Mouse (Mus musculus) C2C12 (cell line): Measurements from ENCODE around the gene Ccl25.

Source experiments
- CEBPB ChIP-seq: IDR thresholded peaks from one replicate; pipeline ENCODE4 v1.6.1; 2011; ENCODE audit warnings: low read depth, mild to moderate bottlenecking, control low read depth, moderate library complexity
- CTCF ChIP-seq: IDR thresholded peaks from one replicate; pipeline ENCODE4 v1.5.1; 2011; ENCODE audit not compliant: control insufficient read depth, insufficient read depth, insufficient read length
- FOSL1 ChIP-seq: IDR thresholded peaks from one replicate; pipeline ENCODE4 v1.8.0; 2011; ENCODE audit warnings: mild to moderate bottlenecking, low read length; ENCODE audit not compliant: poor library complexity, insufficient read depth, severe bottlenecking
- MAX ChIP-seq: IDR thresholded peaks from one replicate; pipeline ENCODE4 v1.6.1; 2011; ENCODE audit warnings: mild to moderate bottlenecking, control low read depth
- MYOD1 ChIP-seq: IDR thresholded peaks from one replicate; pipeline ENCODE4 v1.6.1; 2011; ENCODE audit warnings: low read depth; ENCODE audit not compliant: control insufficient read depth, insufficient read length
- MYOG ChIP-seq: IDR thresholded peaks from one replicate; pipeline ENCODE4 v1.6.1; 2011; ENCODE audit not compliant: control insufficient read depth, insufficient read length; ENCODE audit errors: extremely low read depth
- USF1 ChIP-seq: IDR thresholded peaks from one replicate; pipeline ENCODE4 v1.6.1; 2011; ENCODE audit warnings: low read depth, mild to moderate bottlenecking, control low read depth, moderate library complexity

DNA sequence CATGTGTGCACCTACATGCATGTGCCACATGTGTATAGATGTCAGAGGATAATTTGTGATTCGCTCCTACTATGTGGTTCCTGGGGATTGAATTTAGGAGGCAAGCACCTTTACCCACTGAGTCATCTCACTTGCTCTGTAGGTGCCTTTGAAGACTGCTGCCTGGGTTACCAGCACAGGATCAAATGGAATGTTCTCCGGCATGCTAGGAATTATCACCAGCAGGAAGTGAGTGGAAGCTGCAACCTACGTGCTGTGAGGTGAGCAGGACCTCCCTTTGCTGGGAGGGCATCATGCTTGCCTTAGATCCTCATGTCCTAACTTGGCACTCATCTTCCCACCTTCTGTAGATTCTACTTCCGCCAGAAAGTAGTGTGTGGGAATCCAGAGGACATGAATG, 28.7 kb downstream of the Ccl25 start:
- TF ChIP-seq MYOG: no peak
- TF ChIP-seq CTCF: no peak
- TF ChIP-seq USF1: no peak
- no peak for TF ChIP-seq MAX
- TF ChIP-seq CEBPB: no peak
- no peak for TF ChIP-seq MYOD1
- no peak for TF ChIP-seq FOSL1
